Mouse (Mus musculus): Measurements from ENCODE around the gene Gm49361. TPM values are rescaled to one million over a fixed set of nuclear protein-coding genes. Genes with fewer than 3 reads are reported as not detected.
A peak's percentile ranks its signal among the peaks of the same experiment; 100 is the strongest.

Gm49361 gene
- polyA plus RNA-seq, 1 experiment from 2014 or later: not detected

- H3K27ac ChIP-seq (ENCODE audit: low read depth, low read length): no peak overlapping the region
- H3K4me3 ChIP-seq (ENCODE audit: low read depth, low read length): no peak overlapping the region
- no peak overlapping the region for H3K4me2 ChIP-seq (ENCODE audit: low read length)
- DNase-seq (ENCODE audit: low spot score): no peak
- no peak overlapping the region for H3K9ac ChIP-seq (ENCODE audit: low read length)
- H3K27me3 ChIP-seq (replicated peaks; ENCODE audit: control insufficient read depth, insufficient read depth, low read length): no peaks in the 10 kb centered on the region
- ATAC-seq: no peak
- no peaks in the 10 kb centered on the region; the same call in 1 of the 2 replicates for H3K4me1 ChIP-seq (ENCODE audit: control insufficient read depth, insufficient read depth, low read length)
- H3K36me3 ChIP-seq (ENCODE audit: control insufficient read depth, insufficient read depth, low read length): no peaks in the 10 kb centered on the region
- no peaks in the 10 kb centered on the region for H3K9me3 ChIP-seq (replicated peaks; ENCODE audit: control insufficient read depth, low read length)
Measured at GRCm38 (mm10) chr14:57737089-57737488, 8.8 kb downstream of the Gm49361 start.

GRCm38 (mm10) chr14:57736141-57736540 is 9.8 kb downstream of the Gm49361 start:
- no peak overlapping the region for H3K4me2 ChIP-seq (ENCODE audit: low read length)
- H3K36me3 ChIP-seq (ENCODE audit: control insufficient read depth, insufficient read depth, low read length): no peaks in the 10 kb centered on the region
- 70% methylated on average over 4 of the region's 4 CpGs for WGBS
- H3K9me3 ChIP-seq (replicated peaks; ENCODE audit: control insufficient read depth, low read length): no peaks in the 10 kb centered on the region
- no peak overlapping the region for H3K9ac ChIP-seq (ENCODE audit: low read length)
- H3K27me3 ChIP-seq (replicated peaks; ENCODE audit: control insufficient read depth, insufficient read depth, low read length): no peaks in the 10 kb centered on the region
- DNase-seq (ENCODE audit: low spot score) (no peak), ATAC-seq (no peak)
- no peak overlapping the region for H3K4me3 ChIP-seq (ENCODE audit: low read depth, low read length)
- H3K27ac ChIP-seq (ENCODE audit: low read depth, low read length): no peak overlapping the region
- no peaks in the 10 kb centered on the region; the same call in 1 of the 2 replicates for H3K4me1 ChIP-seq (ENCODE audit: control insufficient read depth, insufficient read depth, low read length)

GRCm38 (mm10) chr14:57732668-57733293 is 13.1 kb downstream of the Gm49361 start:
- DNase-seq (ENCODE audit: low spot score) (peak; percentile 69), ATAC-seq (peak; percentile 65)
- WGBS: 29% methylated on average over 6 of the region's 6 CpGs
- Histone ChIP-seq H3K9ac (ENCODE audit: low read length) (no peak overlapping the region), H3K4me2 (ENCODE audit: low read length) (no peak overlapping the region), H3K36me3 (ENCODE audit: control insufficient read depth, insufficient read depth, low read length) (no peaks in the 10 kb centered on the region), H3K4me1 (ENCODE audit: control insufficient read depth, insufficient read depth, low read length) (peaks cover 10% of the 10 kb centered on the region), H3K27me3 (replicated peaks; ENCODE audit: control insufficient read depth, insufficient read depth, low read length) (no peaks in the 10 kb centered on the region), H3K4me3 (ENCODE audit: low read depth, low read length) (no peak overlapping the region), H3K27ac (ENCODE audit: low read depth, low read length) (no peak overlapping the region), H3K9me3 (replicated peaks; ENCODE audit: control insufficient read depth, low read length) (no peaks in the 10 kb centered on the region)

GRCm38 (mm10) chr14:57730527-57730926 is 15.4 kb downstream of the Gm49361 start:
- H3K9ac ChIP-seq (ENCODE audit: low read length): peak overlapping the region; percentile 35; the same call in 1 of the 2 replicates
- peak; percentile 43 for ATAC-seq
- H3K4me3 ChIP-seq (ENCODE audit: low read depth, low read length): no peak overlapping the region

GRCm38 (mm10) chr14:57729975-57730499 is 15.9 kb downstream of the Gm49361 start:
- ATAC-seq: peak; percentile 40; the same call in 1 of the 2 replicates

More at GRCm38 (mm10) chr14:57730527-57730926, 15.4 kb downstream of the Gm49361 start:
- Histone ChIP-seq H3K27me3 (replicated peaks; ENCODE audit: control insufficient read depth, insufficient read depth, low read length) (no peaks in the 10 kb centered on the region), H3K36me3 (ENCODE audit: control insufficient read depth, insufficient read depth, low read length) (no peaks in the 10 kb centered on the region; the same call in 1 of the 2 replicates), H3K9me3 (replicated peaks; ENCODE audit: control insufficient read depth, low read length) (0 out of 2 replicates have a peak, but pooled peaks cover 6% of the 10 kb centered on the region), H3K4me2 (ENCODE audit: low read length) (no peak overlapping the region), H3K27ac (ENCODE audit: low read depth, low read length) (peak overlapping the region; percentile 33; the same call in 1 of the 2 replicates), H3K4me1 (ENCODE audit: control insufficient read depth, insufficient read depth, low read length) (peaks cover 10% of the 10 kb centered on the region)
- peak; percentile 63 for DNase-seq (ENCODE audit: low spot score)
- WGBS: 29% methylated on average over 9 of the region's 9 CpGs

GRCm38 (mm10) chr14:57729364-57729763 is 16.5 kb downstream of the Gm49361 start:
- H3K4me2 ChIP-seq (ENCODE audit: low read length): no peak overlapping the region

More at GRCm38 (mm10) chr14:57729975-57730499, 15.9 kb downstream of the Gm49361 start:
- peak; percentile 18 for DNase-seq (ENCODE audit: low spot score)
- Histone ChIP-seq H3K9ac (ENCODE audit: low read length) (peak overlapping the region; percentile 1; the same call in 1 of the 2 replicates), H3K4me1 (ENCODE audit: control insufficient read depth, insufficient read depth, low read length) (peaks cover 10% of the 10 kb centered on the region), H3K4me3 (ENCODE audit: low read depth, low read length) (no peak overlapping the region), H3K27ac (ENCODE audit: low read depth, low read length) (0 out of 2 replicates have a peak overlapping the region, but pooled peaks have one; percentile 39), H3K36me3 (ENCODE audit: control insufficient read depth, insufficient read depth, low read length) (no peaks in the 10 kb centered on the region; the same call in 1 of the 2 replicates), H3K4me2 (ENCODE audit: low read length) (no peak overlapping the region), H3K27me3 (replicated peaks; ENCODE audit: control insufficient read depth, insufficient read depth, low read length) (no peaks in the 10 kb centered on the region), H3K9me3 (replicated peaks; ENCODE audit: control insufficient read depth, low read length) (0 out of 2 replicates have a peak, but pooled peaks cover 6% of the 10 kb centered on the region)
- WGBS: 45% methylated on average over 5 of the region's 5 CpGs

GRCm38 (mm10) chr14:57726172-57726571 is 19.7 kb downstream of the Gm49361 start:
- no peak overlapping the region for H3K27ac ChIP-seq (ENCODE audit: low read depth, low read length)
- DNase-seq (ENCODE audit: low spot score) (no peak), ATAC-seq (no peak)
- no peaks in the 10 kb centered on the region for H3K27me3 ChIP-seq (replicated peaks; ENCODE audit: control insufficient read depth, insufficient read depth, low read length)
- no peak overlapping the region for H3K4me2 ChIP-seq (ENCODE audit: low read length)
- H3K4me3 ChIP-seq (ENCODE audit: low read depth, low read length): no peak overlapping the region
- H3K9ac ChIP-seq (ENCODE audit: low read length): no peak overlapping the region
- H3K4me1 ChIP-seq (ENCODE audit: control insufficient read depth, insufficient read depth, low read length): peaks cover 10% of the 10 kb centered on the region
- peaks cover 6% of the 10 kb centered on the region; the same call in 1 of the 2 replicates for H3K36me3 ChIP-seq (ENCODE audit: control insufficient read depth, insufficient read depth, low read length)
- 78% methylated on average over 8 of the region's 8 CpGs for WGBS
- 0 out of 2 replicates have a peak, but pooled peaks cover 6% of the 10 kb centered on the region for H3K9me3 ChIP-seq (replicated peaks; ENCODE audit: control insufficient read depth, low read length)

More at GRCm38 (mm10) chr14:57729364-57729763, 16.5 kb downstream of the Gm49361 start:
- Histone ChIP-seq H3K9me3 (replicated peaks; ENCODE audit: control insufficient read depth, low read length) (0 out of 2 replicates have a peak, but pooled peaks cover 6% of the 10 kb centered on the region), H3K4me3 (ENCODE audit: low read depth, low read length) (no peak overlapping the region), H3K4me1 (ENCODE audit: control insufficient read depth, insufficient read depth, low read length) (peaks cover 10% of the 10 kb centered on the region), H3K27me3 (replicated peaks; ENCODE audit: control insufficient read depth, insufficient read depth, low read length) (no peaks in the 10 kb centered on the region), H3K9ac (ENCODE audit: low read length) (0 out of 2 replicates have a peak overlapping the region, but pooled peaks have one; percentile 1), H3K36me3 (ENCODE audit: control insufficient read depth, insufficient read depth, low read length) (peaks cover 2% of the 10 kb centered on the region; the same call in 1 of the 2 replicates), H3K27ac (ENCODE audit: low read depth, low read length) (no peak overlapping the region)
- 92% methylated on average over 8 of the region's 8 CpGs for WGBS
- ATAC-seq: no peak
- DNase-seq (ENCODE audit: low spot score): no peak

GRCm38 (mm10) chr14:57724473-57724872 is 21.4 kb downstream of the Gm49361 start:
- WGBS: 80% methylated on average over 4 of the region's 4 CpGs
- no peak overlapping the region for H3K4me2 ChIP-seq (ENCODE audit: low read length)
- no peak overlapping the region for H3K9ac ChIP-seq (ENCODE audit: low read length)
- DNase-seq (ENCODE audit: low spot score) (peak; percentile 15), ATAC-seq (no peak)
- H3K36me3 ChIP-seq (ENCODE audit: control insufficient read depth, insufficient read depth, low read length): peaks cover 6% of the 10 kb centered on the region; the same call in 1 of the 2 replicates
- H3K27ac ChIP-seq (ENCODE audit: low read depth, low read length): no peak overlapping the region
- H3K9me3 ChIP-seq (replicated peaks; ENCODE audit: control insufficient read depth, low read length): 0 out of 2 replicates have a peak, but pooled peaks cover 6% of the 10 kb centered on the region
- no peaks in the 10 kb centered on the region for H3K4me1 ChIP-seq (ENCODE audit: control insufficient read depth, insufficient read depth, low read length)
- H3K4me3 ChIP-seq (ENCODE audit: low read depth, low read length): no peak overlapping the region
- no peaks in the 10 kb centered on the region for H3K27me3 ChIP-seq (replicated peaks; ENCODE audit: control insufficient read depth, insufficient read depth, low read length)

All from forebrain, embryonic 14.5 days (tissue).